Mouse (Mus musculus) liver, postnatal 0 days (tissue): Measurements from ENCODE around the gene Sp9. TPM values are rescaled to one million over a fixed set of nuclear protein-coding genes. Genes with fewer than 3 reads are reported as not detected.
A peak's percentile ranks its signal among the peaks of the same experiment; 100 is the strongest.

Source experiments
- ATAC-seq: fragments of 200-750 bp; cut with Nextera tagmentation; 2 replicates; pipeline ENCODE4 v1.8.0; 2017; ENCODE audit warnings: mild to moderate bottlenecking, moderate library complexity
- DNase-seq: peaks from one replicate; pipeline ENCODE4 v3.0.0-alpha.2; 2016
- H3K27ac ChIP-seq: fragments of 300-500 bp; sonication (generic); 2 replicates; pipeline ENCODE4 v1.5.1; 2014; ENCODE audit warnings: antibody characterized with exemption, moderate library complexity, mild to moderate bottlenecking, low read depth
- H3K27me3 ChIP-seq: fragments of 300-500 bp; sonication (generic); 2 replicates; pipeline ENCODE4 v1.6.1; 2014; ENCODE audit warnings: low read length, control low read depth, mixed read lengths; ENCODE audit not compliant: insufficient read depth
- H3K36me3 ChIP-seq: fragments of 300-500 bp; sonication (generic); replicated peaks from 2 replicates; pipeline ENCODE4 v1.6.1; 2014; ENCODE audit warnings: mild to moderate bottlenecking, control low read depth, low read length, moderate library complexity, mixed read lengths; ENCODE audit not compliant: insufficient read depth
- H3K4me1 ChIP-seq: fragments of 300-500 bp; sonication (generic); 2 replicates; pipeline ENCODE4 v1.6.1; 2014; ENCODE audit warnings: antibody characterized with exemption, mild to moderate bottlenecking, control low read depth; ENCODE audit not compliant: insufficient read depth
- H3K4me2 ChIP-seq: fragments of 300-500 bp; sonication (generic); 2 replicates; pipeline ENCODE4 v1.6.1; 2014; ENCODE audit warnings: low read depth, mild to moderate bottlenecking, low read length, moderate library complexity, mixed read lengths
- H3K4me3 ChIP-seq: fragments of 300-500 bp; sonication (generic); 2 replicates; pipeline ENCODE4 v1.5.1; 2014; ENCODE audit warnings: low read depth, low read length
- H3K9ac ChIP-seq: fragments of 300-500 bp; sonication (generic); replicated peaks from 2 replicates; pipeline ENCODE4 v1.6.1; 2014; ENCODE audit warnings: mild to moderate bottlenecking, moderate library complexity
- H3K9me3 ChIP-seq: fragments of 300-500 bp; sonication (generic); 2 replicates; pipeline ENCODE4 v1.6.1; 2016; ENCODE audit warnings: mild to moderate bottlenecking, control low read depth, low read length, mixed read lengths
- CTCF ChIP-seq: sonication (generic); IDR thresholded peaks from 2 replicates; pipeline ENCODE4 v1.5.1; 2016; ENCODE audit warnings: antibody characterized with exemption, low read depth
- EP300 ChIP-seq: IDR thresholded peaks from 2 replicates; pipeline ENCODE4 v1.6.1; 2016; ENCODE audit warnings: antibody characterized with exemption, low read depth, mild to moderate bottlenecking
- WGBS: fragments of 180-500 bp; shearing (Covaris S2); extraction: QIAGEN DNeasy Blood & Tissue Kit; methylation state at CpG from one replicate; pipeline ENCODE4 v1.1.7; 2014; ENCODE audit not compliant: insufficient replicate concordance; 5-methylcytosine and 5-hydroxymethylcytosine counted together
- polyA plus RNA-seq: library from polyadenylated mRNA; unstranded; fragments of >200 nt; fragmentation: Nextera tagmentation; extraction: Ambion mirVana; gene quantifications from 2 replicates; pipeline ENCODE4 v1.2.1, GENCODE M21; 2015

The Sp9 gene
- polyA plus RNA-seq, 1 experiment from 2014 or later: not detected

DNA sequence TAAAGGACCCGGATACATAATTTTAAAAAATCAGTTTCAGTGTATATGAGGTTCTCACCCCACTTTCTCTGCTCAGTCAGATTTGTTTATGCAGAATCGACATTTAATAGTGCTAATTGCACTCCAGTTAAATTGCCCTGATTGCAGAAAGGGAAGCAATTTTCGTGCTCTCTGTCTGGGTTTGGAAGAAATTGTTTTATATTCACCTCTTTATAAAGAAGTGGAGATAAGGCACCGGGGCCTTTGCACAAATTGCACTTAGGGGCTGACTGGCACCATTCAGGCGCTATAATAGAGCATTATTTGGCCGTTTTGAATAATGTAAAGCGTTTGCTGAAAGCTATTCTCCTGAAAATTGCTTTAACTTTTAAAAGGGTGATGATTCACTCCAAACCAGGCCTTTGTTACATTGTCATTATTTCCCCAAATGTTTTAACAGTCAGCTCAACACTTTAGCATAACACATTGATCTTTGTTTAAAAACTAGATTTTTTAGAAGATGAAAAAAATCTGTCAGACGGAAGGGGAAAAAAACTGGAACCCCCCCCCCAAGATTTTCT is 2.8 kb upstream of the Sp9 start:
- Histone ChIP-seq H3K27ac (no peak overlapping the region), H3K36me3 (no peaks in the 10 kb centered on the region), H3K9me3 (no peaks in the 10 kb centered on the region), H3K4me1 (peaks cover 26% of the 10 kb centered on the region), H3K4me3 (no peak overlapping the region), H3K9ac (no peak overlapping the region), H3K27me3 (peaks cover 98% of the 10 kb centered on the region), H3K4me2 (no peak overlapping the region)
- TF ChIP-seq CTCF (no peak), EP300 (no peak)
- ATAC-seq (no peak), DNase-seq (no peak)
- WGBS: 6% methylated on average over 8 of the region's 8 CpGs

DNA sequence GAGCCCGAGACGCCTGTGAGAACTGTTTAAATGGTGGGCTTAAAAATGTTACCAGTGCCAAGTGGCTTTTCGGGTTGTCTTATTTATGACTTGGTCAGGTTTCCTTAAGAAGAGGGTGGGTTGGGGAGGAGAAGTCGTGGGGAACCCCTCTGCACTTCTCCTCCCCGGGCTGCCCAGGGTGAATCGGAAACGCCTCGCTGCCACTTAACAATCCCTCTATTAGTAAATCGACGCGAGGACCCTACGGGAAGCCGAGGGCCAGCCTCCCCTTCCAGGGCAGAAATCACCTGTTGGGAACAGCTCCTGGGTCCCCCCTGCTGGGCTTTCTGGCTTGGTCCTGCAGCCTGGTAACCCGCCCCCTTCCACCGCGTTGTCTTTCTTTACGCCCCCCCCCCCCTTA is 2.1 kb upstream of the Sp9 start:
- H3K4me2 ChIP-seq: no peak overlapping the region
- 3% methylated on average over 17 of the region's 17 CpGs for WGBS
- H3K9ac ChIP-seq: no peak overlapping the region
- H3K4me3 ChIP-seq: no peak overlapping the region
- peaks cover 98% of the 10 kb centered on the region for H3K27me3 ChIP-seq
- H3K36me3 ChIP-seq: no peaks in the 10 kb centered on the region
- TF ChIP-seq EP300 (no peak), CTCF (no peak)
- H3K4me1 ChIP-seq: peaks cover 29% of the 10 kb centered on the region
- no peak overlapping the region for H3K27ac ChIP-seq
- DNase-seq: no peak
- ATAC-seq: no peak
- no peaks in the 10 kb centered on the region for H3K9me3 ChIP-seq

DNA sequence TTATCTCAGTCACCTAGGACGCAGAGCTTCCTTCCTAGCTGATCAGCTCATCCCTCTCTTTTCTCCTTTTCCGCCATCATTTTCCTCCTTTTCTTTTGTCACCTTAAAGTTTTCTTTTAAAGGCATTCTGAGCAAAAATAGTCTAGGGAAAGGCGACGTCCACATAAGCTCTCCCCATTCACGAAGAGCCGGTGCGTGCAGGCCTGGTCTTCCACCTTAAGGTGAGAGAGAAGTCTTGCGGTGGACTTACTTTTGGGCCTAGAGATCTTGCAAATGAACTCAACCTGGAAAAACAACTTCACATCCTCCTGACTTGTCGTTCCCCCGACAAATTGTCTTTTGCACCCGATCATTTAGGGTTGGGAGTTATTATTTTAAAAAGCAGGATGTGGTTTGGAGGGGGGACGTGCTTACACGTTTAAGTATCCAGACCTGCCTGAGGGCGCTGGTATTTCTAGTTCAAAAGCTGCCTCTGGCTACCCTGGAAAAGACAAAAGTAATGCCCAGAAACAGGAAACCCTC is 1.6 kb upstream of the Sp9 start:
- ATAC-seq (no peak), DNase-seq (no peak)
- TF ChIP-seq EP300 (no peak), CTCF (no peak)
- Histone ChIP-seq H3K9me3 (no peaks in the 10 kb centered on the region), H3K9ac (no peak overlapping the region), H3K4me3 (no peak overlapping the region), H3K27me3 (peaks cover 97% of the 10 kb centered on the region), H3K36me3 (no peaks in the 10 kb centered on the region), H3K4me2 (no peak overlapping the region), H3K27ac (no peak overlapping the region), H3K4me1 (peaks cover 29% of the 10 kb centered on the region)
- WGBS: 1% methylated on average over 14 of the region's 14 CpGs

DNA sequence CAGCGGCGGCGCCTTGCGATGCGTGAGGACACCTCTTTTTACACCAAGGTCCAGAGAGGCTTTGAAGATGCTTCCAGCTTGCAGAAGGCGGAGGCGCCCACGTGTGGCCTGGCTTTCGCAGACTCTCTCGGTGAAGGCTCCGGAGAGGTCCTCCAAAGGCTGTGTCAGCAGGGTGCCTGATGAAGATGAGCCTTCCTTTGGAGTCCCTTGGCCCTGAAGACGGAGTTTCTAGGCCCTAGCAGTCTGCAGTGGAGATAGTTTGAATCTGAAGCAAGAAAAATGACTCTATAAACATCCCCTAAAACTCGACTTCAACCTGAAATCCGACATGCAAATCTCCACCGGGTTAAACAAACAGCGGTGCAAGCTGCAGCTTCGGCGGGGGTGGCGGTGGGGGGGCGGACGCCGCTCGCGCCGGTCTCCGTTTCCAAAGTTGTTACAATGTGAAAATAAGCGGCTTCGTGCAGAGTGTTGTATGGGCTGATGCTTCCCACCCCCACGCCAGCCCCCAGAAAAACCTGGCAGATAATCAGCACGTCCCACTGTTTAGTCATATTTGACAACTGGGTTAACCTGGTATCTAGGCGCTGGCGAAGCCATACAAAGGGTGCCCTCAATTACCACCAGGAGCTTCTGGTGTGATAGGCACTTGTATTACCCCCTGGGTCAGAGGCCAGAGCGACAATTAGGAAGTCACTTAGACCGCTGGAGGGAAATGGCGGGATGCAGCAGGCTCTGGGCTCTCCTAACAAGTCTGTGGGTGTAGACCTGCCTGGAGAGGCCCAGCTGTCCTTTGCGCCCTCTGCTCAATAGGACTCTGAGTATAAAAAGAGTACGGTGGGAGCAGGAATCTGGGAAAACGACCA is 899 bp upstream of the Sp9 start:
- TF ChIP-seq CTCF: peak; percentile 20; the same call in 1 of the 2 replicates
- TF ChIP-seq EP300: no peak
- peaks cover 94% of the 10 kb centered on the region for H3K27me3 ChIP-seq
- whole genome bisulfite sequencing: 2% methylated on average over 38 of the region's 38 CpGs
- no peaks in the 10 kb centered on the region for H3K36me3 ChIP-seq
- H3K4me2 ChIP-seq: peak overlapping the region; percentile 18; the same call in 1 of the 2 replicates
- H3K4me1 ChIP-seq: peaks cover 29% of the 10 kb centered on the region
- H3K27ac ChIP-seq: no peak overlapping the region
- H3K9ac ChIP-seq: no peak overlapping the region
- H3K4me3 ChIP-seq: peak overlapping the region; percentile 26; the same call in 1 of the 2 replicates
- DNase-seq (no peak), ATAC-seq (no peak)
- no peaks in the 10 kb centered on the region for H3K9me3 ChIP-seq

DNA sequence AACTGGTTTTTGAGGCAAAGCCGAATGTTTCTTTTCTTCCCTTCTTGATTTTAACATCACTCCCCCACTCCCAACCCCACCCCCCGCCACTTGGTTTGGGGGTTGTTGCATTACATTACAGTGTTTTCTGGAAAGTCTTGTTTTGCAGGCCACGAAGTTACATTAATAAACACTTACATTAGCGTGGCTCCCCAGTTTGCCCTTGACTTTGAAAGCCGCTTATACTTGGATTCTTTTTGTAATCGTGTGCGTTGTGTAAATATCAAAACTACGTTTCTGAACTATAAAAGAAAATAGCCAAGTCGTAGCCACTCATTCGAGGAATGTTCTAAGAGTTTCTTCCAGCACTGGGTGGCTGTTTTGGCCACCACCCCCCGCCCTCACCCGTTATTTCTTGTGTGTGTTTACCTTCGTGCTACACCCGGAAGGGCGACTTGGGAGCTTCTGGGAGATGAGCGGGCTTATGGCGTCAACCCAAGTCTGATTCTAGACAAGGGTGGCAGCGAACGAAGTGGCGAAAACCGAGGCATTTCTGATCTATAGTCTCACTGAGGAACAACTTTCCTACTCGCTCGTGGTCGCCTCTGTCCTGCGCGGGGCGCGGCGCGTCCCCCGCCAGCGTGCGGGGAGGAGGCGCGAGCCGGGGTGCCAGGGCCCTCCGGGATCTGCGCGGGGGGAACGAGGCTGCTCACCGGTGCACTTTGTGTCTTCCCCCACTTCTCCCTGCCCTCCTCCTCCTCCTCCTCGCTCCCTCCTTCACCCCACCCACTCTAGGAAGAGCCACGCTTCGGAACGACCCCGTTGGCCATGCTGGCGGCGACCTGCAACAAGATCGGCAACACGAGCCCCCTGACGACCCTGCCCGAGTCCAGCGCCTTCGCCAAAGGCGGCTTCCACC is 875 bp downstream of the Sp9 start:
- peak overlapping the region; percentile 43 for H3K4me3 ChIP-seq
- H3K9me3 ChIP-seq: no peaks in the 10 kb centered on the region
- H3K9ac ChIP-seq: no peak overlapping the region
- no peaks in the 10 kb centered on the region for H3K36me3 ChIP-seq
- H3K4me1 ChIP-seq: peaks cover 34% of the 10 kb centered on the region
- 2% methylated on average over 46 of the region's 55 CpGs for WGBS
- peaks cover 95% of the 10 kb centered on the region for H3K27me3 ChIP-seq
- no peak for DNase-seq
- no peak overlapping the region for H3K27ac ChIP-seq
- peak overlapping the region; percentile 68 for H3K4me2 ChIP-seq
- no peak for TF ChIP-seq CTCF
- TF ChIP-seq EP300: no peak
- ATAC-seq: no peak
